Mouse (Mus musculus): Measurements from ENCODE around the gene Hc. TPM values are rescaled to one million over a fixed set of nuclear protein-coding genes. Genes with fewer than 3 reads are reported as not detected.

Hc gene
- polyA plus RNA-seq, 1 experiment from 2014 or later, result 1.5 TPM

DNA sequence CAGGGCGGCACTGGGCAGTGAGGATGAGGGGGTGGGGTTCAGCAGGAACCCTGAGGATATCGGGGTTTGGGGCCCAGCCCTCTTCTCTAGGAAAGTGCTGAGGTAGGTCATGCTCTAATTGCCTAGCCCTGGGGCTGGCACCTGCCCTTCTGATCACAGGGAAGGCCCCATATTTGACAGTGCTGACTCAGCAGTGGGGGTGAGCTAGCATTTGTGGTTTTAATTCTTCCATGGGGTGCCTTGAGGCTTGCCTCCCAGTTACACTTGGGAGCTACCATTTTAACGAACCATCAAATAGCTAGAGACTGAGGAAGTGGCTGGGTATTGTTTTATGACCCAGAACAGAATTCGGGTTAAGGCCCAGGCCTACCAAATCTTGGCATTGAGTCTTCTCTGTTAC is 115.7 kb downstream of the Hc start:
- no peak for ATAC-seq (replicated peaks; ENCODE audit: low FRiP score)
- peaks cover 13% of the 10 kb centered on the region; the same call in 1 of the 2 replicates for H3K4me1 ChIP-seq
- no peaks in the 10 kb centered on the region for H3K9me3 ChIP-seq (replicated peaks)
- no peak overlapping the region for H3K4me2 ChIP-seq
- no peaks in the 10 kb centered on the region for H3K36me3 ChIP-seq
- H3K9ac ChIP-seq, result no peak overlapping the region
- no peak overlapping the region for H3K27ac ChIP-seq
- H3K27me3 ChIP-seq, result no peaks in the 10 kb centered on the region
- no peak overlapping the region for H3K4me3 ChIP-seq (replicated peaks)
- 64% methylated on average over 4 of the region's 4 CpGs for WGBS

DNA sequence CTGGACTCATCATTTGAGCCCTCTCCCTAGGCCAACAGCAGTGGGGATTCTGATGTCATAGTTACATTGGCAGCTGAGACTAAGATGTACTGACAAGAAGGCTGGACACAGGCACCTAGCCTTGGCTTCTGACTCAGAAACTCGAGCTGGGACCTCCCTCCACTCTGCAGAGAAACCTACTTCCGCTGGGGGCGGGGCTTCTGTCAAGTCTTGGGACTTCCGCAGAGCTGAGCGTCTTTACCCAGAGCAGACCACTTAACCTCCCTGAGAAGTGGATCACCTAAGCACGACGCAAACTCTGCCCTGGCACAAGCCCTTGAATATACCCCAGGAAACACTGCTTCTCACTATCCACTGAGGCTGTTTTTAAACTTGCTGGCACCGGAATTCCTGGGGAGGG is 116.5 kb downstream of the Hc start:
- H3K36me3 ChIP-seq, result no peaks in the 10 kb centered on the region
- no peaks in the 10 kb centered on the region for H3K27me3 ChIP-seq
- H3K4me1 ChIP-seq, result peaks cover 13% of the 10 kb centered on the region; the same call in 1 of the 2 replicates
- 23% methylated on average over 8 of the region's 8 CpGs for WGBS
- H3K4me2 ChIP-seq, result 0 out of 2 replicates have a peak overlapping the region, but pooled peaks have one; percentile 2
- H3K9me3 ChIP-seq (replicated peaks), result no peaks in the 10 kb centered on the region
- H3K4me3 ChIP-seq (replicated peaks), result no peak overlapping the region
- H3K9ac ChIP-seq, result no peak overlapping the region
- ATAC-seq (replicated peaks; ENCODE audit: low FRiP score), result no peak
- no peak overlapping the region for H3K27ac ChIP-seq

DNA sequence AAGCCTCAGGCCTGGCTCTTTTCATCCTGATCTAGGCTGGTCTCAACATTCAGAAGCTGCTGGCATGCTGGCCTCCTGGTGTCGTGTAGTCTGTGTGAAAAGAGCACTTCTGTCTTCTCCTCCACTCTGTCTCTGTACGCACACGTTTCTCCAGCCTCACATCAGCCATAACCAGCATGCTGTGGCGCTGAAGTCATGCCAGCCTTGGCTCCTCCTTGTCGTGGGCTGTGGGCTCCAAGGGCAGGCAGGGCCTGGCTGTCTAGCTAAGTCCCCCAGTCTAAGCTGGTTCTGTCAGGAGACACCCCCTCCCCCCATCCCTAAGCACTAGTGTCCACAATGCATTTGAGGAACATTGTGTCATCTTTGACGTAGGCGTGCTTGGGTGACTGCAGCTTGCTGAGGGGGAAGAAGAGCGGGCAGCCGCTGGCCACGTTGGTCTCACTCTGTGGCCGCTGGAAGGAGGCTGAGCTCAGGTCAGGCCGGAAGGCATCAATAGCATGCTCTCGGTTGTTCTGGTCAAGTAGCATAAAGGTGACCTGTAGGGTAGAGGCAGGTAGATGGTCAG is 117.6 kb downstream of the Hc start:
- ATAC-seq (replicated peaks; ENCODE audit: low FRiP score), result 0 out of 2 replicates have a peak, but pooled peaks have one; percentile 34
- Histone ChIP-seq H3K4me2 (no peak overlapping the region), H3K27me3 (no peaks in the 10 kb centered on the region), H3K27ac (0 out of 2 replicates have a peak overlapping the region, but pooled peaks have one; percentile 9), H3K4me3 (replicated peaks) (no peak overlapping the region), H3K4me1 (peaks cover 14% of the 10 kb centered on the region), H3K9me3 (replicated peaks) (no peaks in the 10 kb centered on the region), H3K36me3 (no peaks in the 10 kb centered on the region), H3K9ac (no peak overlapping the region)
- WGBS, result 49% methylated on average over 13 of the region's 13 CpGs

DNA sequence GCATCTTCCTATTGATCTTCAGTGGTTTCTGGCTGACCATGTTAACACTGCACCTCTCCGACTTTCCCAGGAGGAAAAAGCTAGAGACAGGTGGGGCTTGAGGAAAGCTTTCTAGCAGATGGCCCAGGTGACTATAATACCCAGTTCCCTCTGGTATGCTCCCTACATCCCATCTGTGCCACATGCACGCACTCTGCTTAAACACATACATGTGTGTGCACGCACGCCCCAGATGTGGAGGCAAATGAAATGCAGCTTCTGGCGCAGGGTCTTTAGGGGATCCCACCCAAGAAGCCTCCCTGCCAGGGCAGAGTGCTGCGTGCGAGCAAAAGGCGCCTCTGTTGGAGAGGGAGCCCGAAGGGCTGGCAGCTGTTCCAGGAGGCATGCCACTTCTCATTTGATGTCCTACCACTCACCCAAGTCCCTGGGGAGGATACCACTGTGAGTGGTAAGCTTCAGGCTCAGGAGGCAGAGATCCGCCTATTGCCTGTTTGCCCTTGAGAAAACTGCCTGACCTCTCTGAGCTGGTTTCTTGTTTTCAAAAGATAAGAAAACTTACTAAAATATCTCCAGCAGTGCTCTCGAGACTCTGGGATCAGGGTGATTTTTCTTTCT is 120.1 kb downstream of the Hc start:
- 79% methylated on average over 11 of the region's 11 CpGs for WGBS
- ATAC-seq (replicated peaks; ENCODE audit: low FRiP score), result no peak

DNA sequence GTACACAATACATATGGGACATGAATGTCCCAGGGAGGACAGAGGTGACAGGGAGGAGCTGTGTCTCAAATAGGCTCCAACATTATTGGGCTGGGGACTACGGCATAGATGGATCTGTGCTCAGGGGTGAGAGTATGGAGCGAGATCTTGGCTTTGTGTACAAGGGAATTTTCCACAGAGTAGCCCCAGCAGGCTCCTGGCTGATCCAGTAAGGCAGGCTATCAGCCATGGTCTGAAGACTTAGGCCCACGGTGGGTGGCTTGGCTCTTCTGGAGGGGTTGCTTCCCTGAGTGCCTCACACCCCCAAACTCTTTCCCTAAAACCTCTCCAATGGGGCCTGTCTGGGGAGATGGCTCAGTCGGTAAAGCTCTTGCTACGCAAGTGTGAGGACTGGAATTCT is 121.0 kb downstream of the Hc start:
- Histone ChIP-seq H3K27ac (no peak overlapping the region), H3K4me1 (peaks cover 36% of the 10 kb centered on the region), H3K4me3 (replicated peaks) (no peak overlapping the region), H3K27me3 (no peaks in the 10 kb centered on the region), H3K4me2 (no peak overlapping the region), H3K9me3 (replicated peaks) (no peaks in the 10 kb centered on the region), H3K9ac (no peak overlapping the region), H3K36me3 (no peaks in the 10 kb centered on the region)
- 80% methylated on average over 5 of the region's 5 CpGs for WGBS
- no peak for ATAC-seq (replicated peaks; ENCODE audit: low FRiP score)

More for the DNA sequence above, 120.1 kb downstream of the Hc start:
- Histone ChIP-seq H3K27ac (no peak overlapping the region), H3K9me3 (replicated peaks) (no peaks in the 10 kb centered on the region), H3K36me3 (no peaks in the 10 kb centered on the region), H3K4me3 (replicated peaks) (no peak overlapping the region), H3K27me3 (no peaks in the 10 kb centered on the region), H3K9ac (no peak overlapping the region), H3K4me1 (peaks cover 36% of the 10 kb centered on the region), H3K4me2 (no peak overlapping the region)

DNA sequence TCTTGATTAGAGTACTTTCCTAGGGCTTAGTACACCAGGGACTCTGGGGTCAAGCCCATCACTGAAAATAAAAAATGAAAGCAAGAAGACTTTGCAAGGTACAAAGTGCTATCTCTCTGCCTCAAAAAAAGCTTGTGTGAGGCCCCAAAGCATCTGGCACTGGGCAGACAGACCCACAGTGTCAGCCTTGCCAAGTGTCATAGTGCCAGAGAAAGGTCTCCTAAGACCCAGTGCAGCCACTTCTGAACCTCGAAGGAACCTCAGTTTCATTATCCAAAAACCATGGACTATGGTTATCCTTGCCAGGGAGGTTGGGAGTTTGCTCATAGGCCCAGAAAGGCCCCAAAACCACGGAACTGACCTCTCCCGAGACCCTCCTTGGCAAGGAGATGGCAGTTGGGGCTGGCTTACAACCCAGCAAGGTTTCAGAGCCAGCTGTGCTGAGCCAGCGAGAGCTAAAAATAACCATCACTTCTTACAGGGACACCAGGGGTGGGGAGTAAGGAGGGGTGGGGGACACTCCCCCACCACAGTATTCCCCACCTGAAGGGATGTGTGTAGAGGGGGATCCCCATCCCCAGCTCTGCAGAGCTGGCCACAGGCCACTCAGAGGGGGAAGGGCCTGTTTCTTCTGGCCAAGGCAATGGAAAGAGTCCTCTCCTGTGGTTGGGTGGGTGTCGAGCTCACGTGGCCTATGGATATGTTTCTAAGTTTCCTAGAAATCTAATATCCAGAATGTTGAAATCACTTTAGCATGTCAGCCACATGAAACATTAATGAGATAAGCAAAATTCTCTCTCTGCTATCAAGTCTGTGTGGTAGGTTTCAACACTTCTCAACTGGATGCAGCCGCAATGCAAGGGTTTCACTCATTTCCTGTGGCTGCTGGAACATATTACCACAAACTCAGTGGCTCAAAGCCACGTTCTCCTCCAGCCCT is 122.7 kb downstream of the Hc start:
- Histone ChIP-seq H3K4me1 (peaks cover 24% of the 10 kb centered on the region), H3K9ac (no peak overlapping the region), H3K36me3 (no peaks in the 10 kb centered on the region), H3K9me3 (replicated peaks) (no peaks in the 10 kb centered on the region), H3K4me2 (no peak overlapping the region), H3K4me3 (replicated peaks) (no peak overlapping the region), H3K27ac (no peak overlapping the region), H3K27me3 (no peaks in the 10 kb centered on the region)
- no peak for ATAC-seq (replicated peaks; ENCODE audit: low FRiP score)
- 69% methylated on average over 8 of the region's 8 CpGs for WGBS

DNA sequence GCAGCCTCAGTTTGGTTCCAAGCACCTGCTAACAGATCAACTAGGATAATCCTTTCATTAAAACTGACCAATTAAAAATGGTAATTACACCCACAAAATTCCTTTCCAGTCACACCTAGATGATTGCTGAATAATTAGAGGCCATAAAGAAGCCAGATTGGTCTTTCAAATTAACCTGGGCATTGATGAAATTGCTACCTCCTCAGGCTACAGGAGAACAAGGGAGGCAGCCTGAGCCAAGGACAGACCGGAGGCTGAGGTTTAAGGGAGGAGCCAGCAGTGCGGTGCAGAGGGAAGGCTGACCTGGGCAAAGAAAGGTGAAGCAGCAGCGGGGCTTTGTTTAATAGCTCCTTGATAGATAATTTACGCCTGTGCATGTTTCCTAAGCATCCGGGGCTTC is 123.8 kb downstream of the Hc start:
- Histone ChIP-seq H3K4me1 (peaks cover 23% of the 10 kb centered on the region), H3K27ac (no peak overlapping the region), H3K4me2 (no peak overlapping the region), H3K9ac (no peak overlapping the region), H3K27me3 (no peaks in the 10 kb centered on the region), H3K36me3 (no peaks in the 10 kb centered on the region), H3K9me3 (replicated peaks) (no peaks in the 10 kb centered on the region), H3K4me3 (replicated peaks) (no peak overlapping the region)
- ATAC-seq (replicated peaks; ENCODE audit: low FRiP score), result no peak
- WGBS, result 11% methylated on average over 5 of the region's 5 CpGs

Other genes starting within 250 kb of the Hc start
- gene Fbxw2, start 235.1 kb downstream of the Hc start, polyA plus RNA-seq (2015; fragmentation: Nextera tagmentation; extraction: Ambion mirVana), result 79.3 and 82.0 TPM in 2 replicates
- gene Gm34653, start 228.4 kb downstream of the Hc start, polyA plus RNA-seq (2015; fragmentation: Nextera tagmentation; extraction: Ambion mirVana), result 0.16 TPM in 1 of 2 replicates, not detected in the other
- gene Cutal, start 187.0 kb downstream of the Hc start, polyA plus RNA-seq (2015; fragmentation: Nextera tagmentation; extraction: Ambion mirVana), result 10.1 and 10.9 TPM in 2 replicates
- gene Psmd5, start 186.5 kb downstream of the Hc start, polyA plus RNA-seq (2015; fragmentation: Nextera tagmentation; extraction: Ambion mirVana), result 116 and 128 TPM in 2 replicates
- 24.6 and 26.3 TPM in 2 replicates for gene Phf19, start 147.4 kb downstream of the Hc start, polyA plus RNA-seq (2015; fragmentation: Nextera tagmentation; extraction: Ambion mirVana)
- 23.2 and 25.4 TPM in 2 replicates for gene Traf1, start 99.7 kb downstream of the Hc start, polyA plus RNA-seq (2015; fragmentation: Nextera tagmentation; extraction: Ambion mirVana)
- 0.58 and 1.2 TPM in 2 replicates for gene AI182371, start 40.1 kb upstream of the Hc start, polyA plus RNA-seq (2015; fragmentation: Nextera tagmentation; extraction: Ambion mirVana)
- 26.2 and 26.6 TPM in 2 replicates for gene Cntrl, start 48.1 kb upstream of the Hc start, polyA plus RNA-seq (2015; fragmentation: Nextera tagmentation; extraction: Ambion mirVana)
- gene Rab14, start 139.7 kb upstream of the Hc start, polyA plus RNA-seq (2015; fragmentation: Nextera tagmentation; extraction: Ambion mirVana), result 342 and 349 TPM in 2 replicates
- 129 and 144 TPM in 2 replicates for gene Gsn, start 194.9 kb upstream of the Hc start, polyA plus RNA-seq (2015; fragmentation: Nextera tagmentation; extraction: Ambion mirVana)